Mouse (Mus musculus) C2C12 (cell line): ENCODE data around the gene Pirt.

ENCODE experiments used
- CEBPB ChIP-seq: IDR thresholded peaks from one replicate; pipeline ENCODE4 v1.6.1; 2011; ENCODE audit warnings: low read depth, mild to moderate bottlenecking, control low read depth, moderate library complexity
- CTCF ChIP-seq: IDR thresholded peaks from one replicate; pipeline ENCODE4 v1.5.1; 2011; ENCODE audit not compliant: control insufficient read depth, insufficient read depth, insufficient read length
- FOSL1 ChIP-seq: IDR thresholded peaks from one replicate; pipeline ENCODE4 v1.8.0; 2011; ENCODE audit warnings: mild to moderate bottlenecking, low read length; ENCODE audit not compliant: poor library complexity, insufficient read depth, severe bottlenecking
- MAX ChIP-seq: IDR thresholded peaks from one replicate; pipeline ENCODE4 v1.6.1; 2011; ENCODE audit warnings: mild to moderate bottlenecking, control low read depth
- USF1 ChIP-seq: IDR thresholded peaks from one replicate; pipeline ENCODE4 v1.6.1; 2011; ENCODE audit warnings: low read depth, mild to moderate bottlenecking, control low read depth, moderate library complexity

GRCm38 (mm10) chr11:66928311-66928710 is 16.5 kb downstream of the Pirt start:
- no peak for TF ChIP-seq CTCF
- no peak for TF ChIP-seq CEBPB
- TF ChIP-seq USF1 = no peak
- TF ChIP-seq FOSL1 = no peak
- TF ChIP-seq MAX = no peak
